Mouse (Mus musculus) frontal cortex, postnatal 36 days (tissue): ENCODE measurements around the gene Ywhaq.
"Not testable (repeated sequence)": the region's sequence is repeated elsewhere in the genome, so short reads cannot be mapped to it uniquely, and the experiment has no call there.

Experiments used
- DNase-seq, 2 experiments: peaks; one replicate each; pipeline ENCODE4 v3.0.0; 2022; ENCODE audit warnings: low spot score in 2 of 2

Gene Ywhaq

GRCm38 (mm10) chr12:21409651-21410050 is 7.8 kb downstream of the Ywhaq start:
- no peak for DNase-seq

GRCm38 (mm10) chr12:21408789-21409367 is 8.6 kb downstream of the Ywhaq start:
- no peak for DNase-seq

GRCm38 (mm10) chr12:21402771-21403170 is 14.7 kb downstream of the Ywhaq start:
- DNase-seq = no peak

GRCm38 (mm10) chr12:21386201-21386600 is 31.2 kb downstream of the Ywhaq start:
- no peak for DNase-seq

- DNase-seq = not testable (repeated sequence)
Observed at GRCm38 (mm10) chr12:21378765-21379346, 38.6 kb downstream of the Ywhaq start.

GRCm38 (mm10) chr12:21375376-21376157 is 41.9 kb downstream of the Ywhaq start:
- no peak for DNase-seq

- DNase-seq = no peak
Observed at GRCm38 (mm10) chr12:21373820-21374475, 43.5 kb downstream of the Ywhaq start.

GRCm38 (mm10) chr12:21373100-21373819 is 44.2 kb downstream of the Ywhaq start, which contains the start of gene Adam17:
Gene Adam17, minus strand, starts transcription at chr12:21373632.
- peak; percentile 96 to 97 for DNase-seq

- DNase-seq = no peak
Observed at GRCm38 (mm10) chr12:21370035-21370611, 47.3 kb downstream of the Ywhaq start.

- no peak for DNase-seq
Observed at GRCm38 (mm10) chr12:21369087-21369410, 48.4 kb downstream of the Ywhaq start.

- no peak for DNase-seq
Observed at GRCm38 (mm10) chr12:21368376-21369086, 48.9 kb downstream of the Ywhaq start.

GRCm38 (mm10) chr12:21364624-21365435 is 52.6 kb downstream of the Ywhaq start:
- no peak for DNase-seq

GRCm38 (mm10) chr12:21363195-21363594 is 54.2 kb downstream of the Ywhaq start:
- no peak for DNase-seq

GRCm38 (mm10) chr12:21362686-21363085 is 54.8 kb downstream of the Ywhaq start:
- DNase-seq = no peak

- no peak for DNase-seq
Observed at GRCm38 (mm10) chr12:21353681-21354080, 63.8 kb downstream of the Ywhaq start.

GRCm38 (mm10) chr12:21350113-21350876 is 67.1 kb downstream of the Ywhaq start:
- no peak for DNase-seq

GRCm38 (mm10) chr12:21346972-21347371 is 70.5 kb downstream of the Ywhaq start:
- DNase-seq = no peak

GRCm38 (mm10) chr12:21340674-21341073 is 76.8 kb downstream of the Ywhaq start:
- no peak for DNase-seq
